Mouse (Mus musculus) naive thymus-derived CD4-positive, alpha-beta T cell, adult 5 months (primary cell): ENCODE data around the gene H2-Aa. TPM values are rescaled to one million over a fixed set of nuclear protein-coding genes. Genes with fewer than 3 reads are reported as not detected.

ENCODE experiments used
- polyA plus RNA-seq: library from polyadenylated mRNA; unstranded; fragments of 100-300 nt; shearing (Covaris generic); gene quantifications from one replicate; pipeline ENCODE4 v1.2.1, GENCODE M21; 2017

Gene H2-Aa
- 0.58 TPM for polyA plus RNA-seq

GRCm38 (mm10) chr17:34287648-34288047 lies at the start of gene H2-Aa:
Gene H2-Aa, minus strand, starts transcription at chr17:34287823.

DNA sequence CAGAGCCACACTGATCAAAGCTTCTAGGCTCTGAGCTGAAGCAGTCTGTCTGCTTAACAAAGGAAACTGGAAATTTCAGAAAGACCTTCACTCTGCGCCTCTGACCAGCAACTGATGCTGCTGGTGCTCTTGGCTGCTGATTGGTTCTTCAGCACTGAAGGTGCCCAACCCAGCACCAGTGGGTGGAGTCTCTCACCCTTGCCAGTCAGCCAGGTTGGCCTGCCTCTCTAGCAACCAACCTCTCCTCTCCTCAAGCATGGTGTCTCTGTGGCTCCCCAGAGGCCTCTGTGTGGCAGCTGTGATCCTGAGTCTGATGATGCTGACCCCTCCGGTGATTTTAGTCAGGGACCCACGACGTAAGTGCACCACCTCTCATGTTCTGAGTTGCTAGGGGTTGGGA lies 37.8 kb upstream of the H2-Aa start, which contains the start of gene H2-Eb2:
Gene H2-Eb2 (plus strand): TSS at position 230 of the 400 bp plus-strand sequence.

DNA sequence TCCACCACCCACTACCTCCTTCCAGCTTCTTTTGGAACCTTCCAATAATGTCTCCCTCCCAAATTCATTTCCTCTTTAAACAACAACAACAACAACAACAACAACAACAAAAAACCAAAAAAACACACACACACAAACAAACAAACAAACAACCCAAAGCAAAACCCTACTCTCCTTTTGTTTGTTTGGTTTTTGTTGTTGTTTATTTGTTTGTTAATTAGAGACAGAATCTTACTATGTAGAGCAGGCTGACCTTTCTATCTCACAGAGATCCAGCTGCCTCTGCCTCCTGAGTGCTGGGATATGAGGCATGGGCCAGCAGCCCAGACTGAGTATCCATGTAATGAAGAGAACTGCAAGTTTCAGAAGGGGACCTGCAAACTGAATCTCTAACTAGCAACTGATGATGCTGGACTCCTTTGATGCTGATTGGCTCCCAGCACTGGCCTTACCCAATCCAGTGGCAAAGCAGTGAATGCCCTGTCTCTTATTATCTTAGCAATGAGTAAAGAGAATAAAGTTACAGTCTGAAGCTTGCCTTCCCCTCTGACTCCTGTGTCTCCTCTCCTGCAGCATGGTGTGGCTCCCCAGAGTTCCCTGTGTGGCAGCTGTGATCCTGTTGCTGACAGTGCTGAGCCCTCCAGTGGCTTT lies 17.9 kb upstream of the H2-Aa start, which contains the start of gene H2-Eb1:
Gene H2-Eb1 (plus strand): TSS at position 488 of the 651 bp plus-strand sequence.

GRCm38 (mm10) chr17:34257594-34258375 lies 29.8 kb downstream of the H2-Aa start, which contains the start of gene H2-Ab1:
Gene H2-Ab1, plus strand, starts transcription at chr17:34257689.

GRCm38 (mm10) chr17:34238706-34239105 lies 48.9 kb downstream of the H2-Aa start, which contains the start of gene H2-Ob:
Gene H2-Ob, plus strand, starts transcription at chr17:34238903.

Other genes with a start within 250 kb of the H2-Aa start
- gene Col11a2, start 248.4 kb downstream of the H2-Aa start, polyA plus RNA-seq, result 4.4 TPM
- 5.4 TPM for gene H2-Oa, start 195.5 kb downstream of the H2-Aa start, polyA plus RNA-seq
- 32.5 TPM for gene H2-DMa, start 168.3 kb downstream of the H2-Aa start, polyA plus RNA-seq
- gene Brd2, start 165.2 kb downstream of the H2-Aa start, polyA plus RNA-seq, result 299 TPM
- 0.63 TPM for gene H2-DMb2, start 144.5 kb downstream of the H2-Aa start, polyA plus RNA-seq
- 0.27 TPM for gene H2-DMb1, start 134.8 kb downstream of the H2-Aa start, polyA plus RNA-seq
- 226 TPM for gene Tap1, start 100.3 kb downstream of the H2-Aa start, polyA plus RNA-seq
- gene Psmb9, start 100.1 kb downstream of the H2-Aa start, polyA plus RNA-seq, result 228 TPM
- 425 TPM for gene Psmb8, start 90.1 kb downstream of the H2-Aa start, polyA plus RNA-seq
- 231 TPM for gene Tap2, start 84.3 kb downstream of the H2-Aa start, polyA plus RNA-seq
- 102 TPM for gene H2-Ob, start 48.9 kb downstream of the H2-Aa start, polyA plus RNA-seq
- gene H2-Ab1, start 30.1 kb downstream of the H2-Aa start, polyA plus RNA-seq, result 0.95 TPM
- 0.21 TPM for gene H2-Eb1, start 18.0 kb upstream of the H2-Aa start, polyA plus RNA-seq
- gene H2-Eb2, start 37.8 kb upstream of the H2-Aa start, polyA plus RNA-seq, result not detected
- gene Btnl2, start 67.0 kb upstream of the H2-Aa start, polyA plus RNA-seq, result 0.85 TPM
- gene Btnl1, start 89.3 kb upstream of the H2-Aa start, polyA plus RNA-seq, result not detected
- not detected for gene BC051142, start 111.0 kb upstream of the H2-Aa start, polyA plus RNA-seq
- not detected for gene Btnl4, start 189.5 kb upstream of the H2-Aa start, polyA plus RNA-seq
- not detected for gene Btnl6, start 229.5 kb upstream of the H2-Aa start, polyA plus RNA-seq